Mouse (Mus musculus) adrenal gland, postnatal 4 days (tissue): Measurements from ENCODE around the gene Gm43191. TPM values are rescaled to one million over a fixed set of nuclear protein-coding genes. Genes with fewer than 3 reads are reported as not detected.
"Not testable (repeated sequence)": the region's sequence is repeated elsewhere in the genome, so short reads cannot be mapped to it uniquely, and the experiment has no call there.

Source experiments
- DNase-seq, 2 experiments: peaks; one replicate each; pipeline ENCODE4 v3.0.0; 2021 to 2022; ENCODE audit warnings: low spot score in 2 of 2, mixed read lengths in 2 of 2
- long read RNA-seq, 2 experiments: library from polyadenylated mRNA; stranded (forward); transcript quantifications; one replicate each; pipeline ENCODE4 v2.0.0; 2021
- total RNA-seq, 2 experiments: library from RNA; stranded (reverse); gene quantifications; 2 replicates each; pipeline ENCODE4 v1.2.3; 2021

The Gm43191 gene
- 1 to 10 TPM in 1 of 2 experiments, not detected in 1; 1.3 TPM for total RNA-seq
- long read RNA-seq, experiment 1, result 0 reads
- long read RNA-seq, experiment 2, partial matches to known transcripts, result 0 of 1 reads
- long read RNA-seq, experiment 2, other reads (novel, unspliced or antisense), result 1 of 1 reads

- DNase-seq, result no peak
Measured at GRCm38 (mm10) chr3:116681160-116681559, at the start of gene Gm43191. TSS of gene Gm43191 (minus strand) at chr3:116681260.

DNA sequence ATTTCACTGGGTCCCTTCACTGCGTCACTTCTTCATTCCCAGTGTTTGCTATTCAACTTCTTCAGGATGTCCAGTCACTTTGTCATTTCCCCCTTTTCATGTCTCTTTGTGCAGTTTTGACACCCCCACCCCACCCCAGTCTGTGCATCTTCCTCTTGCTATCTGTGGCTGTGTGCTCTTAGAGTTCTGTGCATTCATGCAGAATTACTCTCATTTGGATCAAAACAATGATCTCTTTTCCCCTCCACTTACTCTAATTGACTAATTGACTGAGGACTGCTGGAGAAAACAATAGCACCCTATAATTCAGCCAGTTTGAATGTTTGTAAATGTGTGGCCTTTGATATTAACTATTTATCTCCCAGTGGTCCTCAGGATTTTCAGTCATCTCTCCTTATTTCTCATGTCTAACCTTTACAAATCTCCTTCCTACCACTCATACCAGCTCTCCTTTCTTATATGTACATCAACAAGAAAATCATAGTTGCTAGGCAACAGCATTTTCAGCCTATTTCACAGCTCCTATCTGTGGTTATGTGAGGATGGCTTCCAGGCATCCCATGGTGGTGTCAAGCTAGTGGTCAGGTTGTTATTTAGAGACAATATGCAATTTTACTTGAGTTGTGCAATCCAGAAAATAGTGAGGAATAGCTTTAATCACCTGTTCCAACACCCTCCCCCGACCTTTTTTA lies 48.6 kb upstream of the Gm43191 start:
- DNase-seq, result no peak

GRCm38 (mm10) chr3:116726807-116727206 lies 45.7 kb upstream of the Gm43191 start:
- DNase-seq, result no peak

DNA sequence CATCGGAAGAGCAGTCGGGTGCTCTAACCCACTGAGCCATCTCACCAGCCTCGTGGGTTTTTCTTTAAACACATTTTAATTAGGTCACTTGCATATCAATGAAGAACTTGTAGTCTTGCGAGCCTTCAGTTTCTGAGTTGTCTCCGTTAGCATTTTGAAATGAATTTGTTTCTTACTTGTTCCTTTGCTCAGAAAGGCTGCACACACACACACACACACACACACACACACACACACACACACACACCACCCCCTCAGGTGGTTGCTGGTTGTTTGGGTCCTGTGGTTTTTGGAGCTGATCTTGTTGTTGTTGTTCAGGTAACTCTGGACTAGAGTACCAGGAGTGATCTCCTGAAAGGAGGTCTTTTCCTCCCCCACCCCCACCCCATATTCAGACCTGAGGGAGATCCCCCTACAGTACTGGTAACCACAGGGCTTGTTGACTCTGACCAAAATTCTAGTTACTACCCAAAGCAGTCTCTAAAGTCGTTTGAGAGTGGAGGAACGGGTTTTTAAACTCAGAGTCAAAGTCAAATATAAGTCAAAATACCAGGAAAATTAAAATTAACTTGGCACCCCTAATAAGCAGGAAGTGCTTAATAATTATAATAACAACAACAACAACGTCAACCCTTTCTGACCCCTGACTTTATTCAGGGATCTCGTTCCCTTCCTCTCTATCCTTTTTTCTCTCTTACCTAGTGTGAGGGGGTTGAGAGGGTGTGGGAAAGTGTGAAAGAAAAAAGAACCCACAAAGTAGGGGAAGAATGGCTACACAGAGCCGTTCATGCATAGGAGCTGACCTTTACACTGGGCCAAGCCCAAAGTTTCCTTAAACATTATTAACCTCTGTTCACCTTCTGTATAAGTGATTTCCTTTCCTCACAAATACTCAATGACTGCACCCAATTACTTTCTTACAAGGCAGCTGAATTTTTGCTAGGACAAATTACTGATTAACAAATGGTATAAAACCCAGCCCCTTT lies 42.7 kb upstream of the Gm43191 start:
- no peak for DNase-seq

- DNase-seq, result no peak
Measured at GRCm38 (mm10) chr3:116722980-116723379, 41.9 kb upstream of the Gm43191 start.

GRCm38 (mm10) chr3:116718951-116719350 lies 37.9 kb upstream of the Gm43191 start:
- DNase-seq, result no peak

- DNase-seq, result no peak
Measured at GRCm38 (mm10) chr3:116713031-116713430, 32.0 kb upstream of the Gm43191 start.

GRCm38 (mm10) chr3:116712436-116712881 lies 31.4 kb upstream of the Gm43191 start, which contains the start of gene Slc35a3:
TSS of gene Slc35a3 (minus strand) at chr3:116712831.
- DNase-seq, result no peak

DNA sequence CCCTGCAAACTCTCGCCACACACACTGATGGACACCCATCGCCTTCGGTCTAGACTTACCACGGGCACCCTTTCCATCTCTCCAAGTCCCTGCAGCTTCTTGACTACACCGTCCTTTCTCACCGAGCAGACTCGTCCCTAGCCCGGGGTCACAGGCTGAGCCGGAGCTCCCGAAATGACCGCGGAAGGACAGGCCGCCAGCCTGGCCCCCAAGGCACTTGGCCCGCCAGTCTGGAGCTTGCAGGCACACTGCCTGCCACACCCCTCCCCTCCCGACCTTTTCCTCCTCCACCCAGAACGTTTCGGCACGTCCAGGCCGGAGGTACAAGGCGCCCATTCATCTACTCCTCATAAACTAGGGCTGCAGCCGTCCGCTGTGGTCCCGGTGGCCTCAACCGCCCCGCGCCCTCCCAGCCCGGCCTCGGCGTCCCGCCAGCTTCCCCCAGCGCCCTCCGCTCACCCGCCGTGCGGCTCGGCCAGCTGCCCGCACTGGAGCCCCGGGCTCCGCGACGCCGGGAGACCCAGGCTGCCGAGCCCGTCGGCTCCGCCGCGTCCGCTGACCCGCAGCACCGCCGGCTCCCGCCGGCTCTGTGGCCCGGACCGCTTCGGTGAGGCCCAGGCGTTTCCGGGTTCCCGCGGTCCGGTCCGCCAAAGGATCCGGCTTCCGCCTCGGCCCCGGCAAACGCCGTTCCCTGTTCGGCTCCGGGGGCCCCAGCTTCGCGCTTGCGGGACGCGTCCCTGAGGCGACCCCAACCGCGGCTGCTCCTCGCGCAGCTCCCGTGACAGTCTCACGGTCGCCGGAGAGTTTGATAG lies 30.8 kb upstream of the Gm43191 start:
- DNase-seq, result peak; percentile 67 to 74

DNA sequence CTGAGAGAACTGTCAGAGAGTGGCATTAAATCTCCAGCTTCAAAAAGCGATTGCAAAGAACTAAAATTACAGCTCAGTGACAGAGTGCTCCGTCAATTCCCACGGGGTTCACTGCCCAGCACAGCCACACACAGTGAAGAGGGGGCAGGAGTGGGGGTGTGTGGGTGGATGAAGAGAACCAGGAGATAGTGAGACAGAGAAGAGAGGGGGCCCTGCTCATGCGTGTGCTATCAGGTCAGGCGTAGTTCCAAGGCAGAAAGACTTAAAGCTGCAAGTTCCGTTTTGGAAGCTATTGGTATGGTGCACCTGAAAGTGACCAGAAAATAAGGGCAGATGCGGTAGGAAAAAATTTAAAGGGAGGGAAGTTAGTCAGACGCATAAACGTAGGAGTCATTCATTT lies 29.9 kb upstream of the Gm43191 start:
- no peak for DNase-seq

GRCm38 (mm10) chr3:116705637-116706204 lies 24.7 kb upstream of the Gm43191 start:
- DNase-seq, result no peak

GRCm38 (mm10) chr3:116703835-116704234 lies 22.8 kb upstream of the Gm43191 start:
- DNase-seq, result no peak

GRCm38 (mm10) chr3:116702647-116703272 lies 21.7 kb upstream of the Gm43191 start:
- no peak for DNase-seq

- DNase-seq, result no peak
Measured at GRCm38 (mm10) chr3:116701601-116702000, 20.5 kb upstream of the Gm43191 start.

- DNase-seq, result no peak
Measured at GRCm38 (mm10) chr3:116698786-116699185, 17.7 kb upstream of the Gm43191 start.

GRCm38 (mm10) chr3:116695666-116695985 lies 14.6 kb upstream of the Gm43191 start:
- no peak for DNase-seq

- DNase-seq, result no peak
Measured at GRCm38 (mm10) chr3:116694955-116695665, 14.1 kb upstream of the Gm43191 start.

GRCm38 (mm10) chr3:116694312-116694711 lies 13.3 kb upstream of the Gm43191 start:
- no peak for DNase-seq

DNA sequence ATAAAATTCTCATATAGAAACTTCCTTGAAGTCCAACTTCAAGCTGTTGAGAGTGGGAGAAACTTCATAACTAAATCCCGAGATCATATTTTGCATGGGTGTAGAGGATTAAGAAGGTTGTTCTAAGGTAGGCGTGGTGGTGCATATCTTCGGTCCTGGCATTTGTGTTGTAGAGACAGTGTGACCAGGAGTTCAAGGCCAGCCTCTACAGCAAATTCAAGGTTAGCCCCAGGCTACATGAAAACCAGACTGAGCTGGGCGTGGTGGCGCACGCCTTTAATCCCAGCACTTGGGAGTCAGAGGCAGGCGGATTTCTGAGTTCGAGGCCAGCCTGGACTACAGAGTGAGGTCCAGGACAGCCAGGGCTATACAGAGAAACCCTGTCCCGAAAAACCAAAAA lies 16.8 kb downstream of the Gm43191 start:
- not testable (repeated sequence) for DNase-seq

DNA sequence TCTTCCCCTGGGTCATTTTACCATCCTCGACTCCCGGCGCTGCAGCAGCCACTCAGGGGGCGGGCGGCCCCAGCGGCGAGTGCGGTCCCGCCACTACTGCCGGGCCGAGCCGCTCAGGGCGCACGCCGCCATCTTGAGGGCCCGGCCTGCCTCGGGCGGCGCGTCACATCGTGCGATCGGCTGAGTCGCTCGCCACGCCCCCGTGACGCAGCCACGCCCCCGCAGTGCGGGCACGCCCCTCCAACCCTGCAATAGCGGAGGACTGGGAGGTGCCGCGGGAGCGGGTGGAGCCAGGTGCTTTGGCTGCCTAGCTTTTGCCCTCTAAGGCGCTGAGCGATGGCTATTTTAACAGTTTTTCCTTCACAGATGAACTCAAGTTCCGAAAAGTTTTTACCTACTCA lies 18.6 kb downstream of the Gm43191 start, which contains the start of gene Mfsd14a:
Gene Mfsd14a, minus strand, starts transcription at position 215 of the 401 bp plus-strand sequence.
- DNase-seq, result peak; percentile 96 to 98
